Mouse (Mus musculus): ENCODE measurements around the gene Dnaaf3. TPM values are rescaled to one million over a fixed set of nuclear protein-coding genes. Genes with fewer than 3 reads are reported as not detected.
"Not testable (repeated sequence)": the region's sequence is repeated elsewhere in the genome, so short reads cannot be mapped to it uniquely, and the experiment has no call there.

Dnaaf3 gene
- polyA plus RNA-seq (2012; rRNA removed) = 9.6 and 10.4 TPM in 2 replicates

GRCm38 (mm10) chr7:4532005-4532729 lies at the start of gene Dnaaf3:
Gene Dnaaf3, minus strand, starts transcription at chr7:4532453.
- Histone ChIP-seq H3K4me1 (ENCODE audit: control insufficient read depth, insufficient read depth, insufficient read length) (no peaks in the 10 kb centered on the region), H3K36me3 (ENCODE audit: control insufficient read depth, insufficient read depth, low read length) (no peaks in the 10 kb centered on the region), H3K27ac (ENCODE audit: insufficient read depth, low read length) (no peak within 1 kb of the TSS), H3K4me3 (ENCODE audit: extremely low read depth, insufficient read depth, insufficient read length) (no peak within 1 kb of the TSS), H3K27me3 (ENCODE audit: control insufficient read depth, insufficient read depth, low read length) (peaks cover 4% of the 10 kb centered on the region)
- DNase-seq (ENCODE audit: low read depth in 1 of 2, low spot score in 2 of 2) = no peak
- WGBS = 14% methylated on average over 28 of the region's 28 CpGs
- TF ChIP-seq POLR2A (IDR thresholded peaks at IDR 0.05; ENCODE audit: low read depth, low read length) = no peak
- no peak for TF ChIP-seq CTCF (IDR thresholded peaks at IDR 0.05; ENCODE audit: extremely low read depth, insufficient read depth, insufficient read length, insufficient replicate concordance)

- not testable (repeated sequence) for H3K36me3 ChIP-seq (ENCODE audit: control insufficient read depth, insufficient read depth, low read length); H3K27ac ChIP-seq (ENCODE audit: insufficient read depth, low read length); H3K27me3 ChIP-seq (ENCODE audit: control insufficient read depth, insufficient read depth, low read length); H3K4me1 ChIP-seq (ENCODE audit: control insufficient read depth, insufficient read depth, insufficient read length); DNase-seq (ENCODE audit: low read depth in 1 of 2, low spot score in 2 of 2); H3K4me3 ChIP-seq (ENCODE audit: extremely low read depth, insufficient read depth, insufficient read length)
- 48% methylated on average over 3 of the region's 3 CpGs for WGBS
Observed at GRCm38 (mm10) chr7:4581481-4581880, 49.2 kb upstream of the Dnaaf3 start.

DNA sequence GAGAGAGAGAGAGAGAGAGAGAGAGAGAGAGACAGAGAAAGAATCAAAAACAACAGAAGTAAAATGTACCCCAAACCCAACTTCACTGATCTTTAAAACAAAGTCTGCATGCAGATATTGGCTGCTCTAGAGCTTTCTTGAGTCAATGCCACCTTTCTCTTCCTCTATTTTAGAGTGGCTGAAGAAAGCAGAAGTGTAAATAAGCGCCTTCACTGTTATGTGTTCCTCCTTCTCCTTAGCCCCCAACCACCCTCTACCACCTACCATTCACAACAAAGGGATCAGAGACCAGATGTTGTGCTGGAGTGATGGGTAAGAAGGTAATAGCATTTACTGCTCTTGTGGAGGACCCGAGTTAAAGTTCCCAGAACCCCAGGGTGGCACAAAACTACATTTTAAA lies 40.1 kb upstream of the Dnaaf3 start:
- H3K27me3 ChIP-seq (ENCODE audit: control insufficient read depth, insufficient read depth, low read length); DNase-seq (ENCODE audit: low read depth in 1 of 2, low spot score in 2 of 2); H3K4me1 ChIP-seq (ENCODE audit: control insufficient read depth, insufficient read depth, insufficient read length); H3K36me3 ChIP-seq (ENCODE audit: control insufficient read depth, insufficient read depth, low read length); H3K27ac ChIP-seq (ENCODE audit: insufficient read depth, low read length); H3K4me3 ChIP-seq (ENCODE audit: extremely low read depth, insufficient read depth, insufficient read length): not testable (repeated sequence)
- WGBS = 24% methylated on average over 2 of the region's 2 CpGs

GRCm38 (mm10) chr7:4562660-4563059 lies 30.4 kb upstream of the Dnaaf3 start:
- H3K27ac ChIP-seq (ENCODE audit: insufficient read depth, low read length) = no peak overlapping the region
- H3K4me1 ChIP-seq (ENCODE audit: control insufficient read depth, insufficient read depth, insufficient read length) = no peaks in the 10 kb centered on the region
- no peaks in the 10 kb centered on the region for H3K36me3 ChIP-seq (ENCODE audit: control insufficient read depth, insufficient read depth, low read length)
- 87% methylated on average over 3 of the region's 3 CpGs for WGBS
- H3K4me3 ChIP-seq (ENCODE audit: extremely low read depth, insufficient read depth, insufficient read length) = no peak overlapping the region
- no peaks in the 10 kb centered on the region for H3K27me3 ChIP-seq (ENCODE audit: control insufficient read depth, insufficient read depth, low read length)
- TF ChIP-seq POLR2A (IDR thresholded peaks at IDR 0.05; ENCODE audit: low read depth, low read length) (no peak), CTCF (IDR thresholded peaks at IDR 0.05; ENCODE audit: extremely low read depth, insufficient read depth, insufficient read length, insufficient replicate concordance) (no peak)
- DNase-seq (ENCODE audit: low read depth in 1 of 2, low spot score in 2 of 2) = no peak

- Histone ChIP-seq H3K27me3 (ENCODE audit: control insufficient read depth, insufficient read depth, low read length) (no peaks in the 10 kb centered on the region), H3K4me3 (ENCODE audit: extremely low read depth, insufficient read depth, insufficient read length) (no peak overlapping the region), H3K36me3 (ENCODE audit: control insufficient read depth, insufficient read depth, low read length) (no peaks in the 10 kb centered on the region), H3K4me1 (ENCODE audit: control insufficient read depth, insufficient read depth, insufficient read length) (no peaks in the 10 kb centered on the region), H3K27ac (ENCODE audit: insufficient read depth, low read length) (no peak overlapping the region)
- TF ChIP-seq POLR2A (IDR thresholded peaks at IDR 0.05; ENCODE audit: low read depth, low read length) (no peak), CTCF (IDR thresholded peaks at IDR 0.05; ENCODE audit: extremely low read depth, insufficient read depth, insufficient read length, insufficient replicate concordance) (no peak)
- 71% methylated on average over 6 of the region's 6 CpGs for WGBS
- no peak for DNase-seq (ENCODE audit: low read depth in 1 of 2, low spot score in 2 of 2)
Observed at GRCm38 (mm10) chr7:4557167-4557560, 24.9 kb upstream of the Dnaaf3 start.

DNA sequence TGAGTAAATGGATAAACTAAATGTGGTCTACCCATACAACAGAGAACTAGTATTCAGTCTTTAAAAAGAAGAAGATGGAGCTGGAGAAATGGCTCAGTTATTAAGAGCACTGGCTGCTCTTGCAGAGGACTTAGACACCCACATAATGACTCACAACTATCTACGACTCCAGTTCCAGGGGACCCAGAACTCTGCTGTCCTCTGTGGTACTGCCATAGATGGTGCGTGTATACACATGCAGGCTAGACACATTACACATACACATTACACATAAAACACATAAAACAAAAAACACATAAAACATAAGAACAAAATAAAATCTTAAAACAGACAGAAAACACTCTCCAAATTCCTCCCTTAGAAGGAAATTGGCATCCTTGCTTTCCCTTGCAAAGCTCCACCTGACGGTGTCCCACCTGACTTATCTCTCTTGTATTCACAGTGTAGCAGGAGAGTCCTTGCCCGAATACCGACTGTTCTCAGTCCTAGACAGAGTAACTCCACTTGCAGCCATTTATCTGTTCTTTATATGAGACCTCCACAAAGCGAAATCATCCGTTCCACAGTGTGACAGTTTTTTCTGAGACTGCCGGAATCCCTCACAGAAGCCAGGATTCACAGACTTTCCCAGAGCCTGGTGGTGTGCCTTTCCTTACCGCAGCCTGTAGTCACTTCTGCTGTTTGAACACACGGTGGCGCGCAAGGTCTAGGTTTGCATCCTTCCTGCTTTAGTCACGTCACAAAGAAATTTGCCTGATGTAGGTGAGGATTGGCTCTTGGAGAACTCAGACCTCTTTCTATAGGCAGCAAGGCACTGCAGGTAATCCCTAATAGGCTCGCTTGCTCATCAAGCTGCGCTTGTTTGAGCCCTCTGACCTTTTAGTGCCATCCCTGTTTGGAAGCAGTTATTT lies 24.3 kb upstream of the Dnaaf3 start:
- TF ChIP-seq POLR2A (IDR thresholded peaks at IDR 0.05; ENCODE audit: low read depth, low read length) (no peak), CTCF (IDR thresholded peaks at IDR 0.05; ENCODE audit: extremely low read depth, insufficient read depth, insufficient read length, insufficient replicate concordance) (peak; percentile 96; the same call in 1 of the 2 replicates)
- no peaks in the 10 kb centered on the region for H3K4me1 ChIP-seq (ENCODE audit: control insufficient read depth, insufficient read depth, insufficient read length)
- H3K36me3 ChIP-seq (ENCODE audit: control insufficient read depth, insufficient read depth, low read length) = no peaks in the 10 kb centered on the region
- H3K27me3 ChIP-seq (ENCODE audit: control insufficient read depth, insufficient read depth, low read length) = no peaks in the 10 kb centered on the region
- no peak overlapping the region for H3K4me3 ChIP-seq (ENCODE audit: extremely low read depth, insufficient read depth, insufficient read length)
- WGBS = 21% methylated on average over 15 of the region's 15 CpGs
- no peak overlapping the region for H3K27ac ChIP-seq (ENCODE audit: insufficient read depth, low read length)
- peak; percentile 65 to 72 for DNase-seq (ENCODE audit: low read depth in 1 of 2, low spot score in 2 of 2)

DNA sequence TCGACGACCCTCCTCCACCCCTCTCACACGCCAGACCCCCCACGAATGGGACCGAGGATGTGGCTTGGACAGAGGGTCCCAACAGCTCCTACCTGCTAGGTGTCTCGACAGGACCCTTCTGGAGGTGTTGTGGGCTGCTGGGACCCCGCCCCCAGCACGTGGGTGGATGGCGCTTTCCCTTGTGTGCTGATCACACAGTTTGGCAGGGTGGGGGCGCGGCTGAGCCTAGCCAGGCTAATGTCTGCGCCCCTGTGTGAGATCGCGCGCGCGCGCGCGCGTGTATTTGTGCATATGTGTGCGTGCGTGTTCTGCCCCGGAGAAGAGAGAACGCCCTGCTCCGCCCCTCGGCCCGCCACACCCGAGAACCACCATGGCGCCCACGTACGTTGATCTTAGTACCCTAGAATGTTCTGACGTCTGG lies 15.0 kb upstream of the Dnaaf3 start, which contains the start of gene Syt5:
Gene Syt5, minus strand, starts transcription at position 321 of the 421 bp plus-strand sequence.
- Histone ChIP-seq H3K36me3 (ENCODE audit: control insufficient read depth, insufficient read depth, low read length) (no peaks in the 10 kb centered on the region), H3K27me3 (ENCODE audit: control insufficient read depth, insufficient read depth, low read length) (no peaks in the 10 kb centered on the region), H3K4me3 (ENCODE audit: extremely low read depth, insufficient read depth, insufficient read length) (no peak within 1 kb of the TSS; the same call in 1 of the 2 replicates), H3K27ac (ENCODE audit: insufficient read depth, low read length) (no peak within 1 kb of the TSS), H3K4me1 (ENCODE audit: control insufficient read depth, insufficient read depth, insufficient read length) (no peaks in the 10 kb centered on the region; the same call in 1 of the 2 replicates)
- WGBS = 7% methylated on average over 33 of the region's 33 CpGs
- TF ChIP-seq CTCF (IDR thresholded peaks at IDR 0.05; ENCODE audit: extremely low read depth, insufficient read depth, insufficient read length, insufficient replicate concordance) (no peak), POLR2A (IDR thresholded peaks at IDR 0.05; ENCODE audit: low read depth, low read length) (no peak)
- DNase-seq (ENCODE audit: low read depth in 1 of 2, low spot score in 2 of 2) = no peak

Data from spleen, adult 2 months (tissue).